Mouse (Mus musculus) kidney, adult 2 months (tissue): ENCODE measurements around the gene Fbxw2. TPM values are rescaled to one million over a fixed set of nuclear protein-coding genes. Genes with fewer than 3 reads are reported as not detected.
"Not testable (repeated sequence)": the region's sequence is repeated elsewhere in the genome, so short reads cannot be mapped to it uniquely, and the experiment has no call there.

Experiments
- DNase-seq: peaks from one replicate; pipeline ENCODE4 v3.0.0; 2021
- H3K27ac ChIP-seq: fragments of 200-500 bp; 2 replicates; pipeline ENCODE4 v1.5.1; 2012; ENCODE audit warnings: low read depth, low read length, control low read depth, inconsistent platforms; ENCODE audit not compliant: insufficient read depth
- H3K27me3 ChIP-seq: fragments of 200-500 bp; replicated peaks from 2 replicates; pipeline ENCODE4 v1.6.1; 2012; ENCODE audit warnings: mild to moderate bottlenecking, moderate library complexity, low read length, inconsistent platforms; ENCODE audit not compliant: control insufficient read depth, insufficient read depth
- H3K36me3 ChIP-seq: fragments of 200-500 bp; 2 replicates; pipeline ENCODE4 v1.6.1; 2012; ENCODE audit warnings: mild to moderate bottlenecking, moderate library complexity, low read length, inconsistent platforms; ENCODE audit not compliant: control insufficient read depth, insufficient read depth
- H3K4me1 ChIP-seq: fragments of 200-500 bp; 2 replicates; pipeline ENCODE4 v1.6.1; 2011; ENCODE audit warnings: low read length; ENCODE audit not compliant: control insufficient read depth, insufficient read depth
- H3K4me3 ChIP-seq: fragments of 200-500 bp; 2 replicates; pipeline ENCODE4 v1.5.1; 2011; ENCODE audit warnings: mild to moderate bottlenecking, low read depth, low read length, control low read depth; ENCODE audit not compliant: insufficient read depth
- CTCF ChIP-seq: fragments of 200-500 bp; conservative IDR thresholded peaks from 2 replicates; pipeline ENCODE4 v1.5.1; 2011; ENCODE audit warnings: low read depth, mild to moderate bottlenecking, control low read depth, low read length, moderate library complexity, mixed read lengths; ENCODE audit not compliant: insufficient read depth, insufficient read length
- POLR2A ChIP-seq: fragments of 200-500 bp; IDR thresholded peaks from one replicate; pipeline ENCODE4 v1.6.1; 2011; ENCODE audit warnings: low read depth, low read length, control low read depth
- WGBS: fragments of 180-500 bp; shearing (Covaris S2); methylation state at CpG from one replicate; pipeline ENCODE4 v1.1.7; 2018; 5-methylcytosine and 5-hydroxymethylcytosine counted together
- polyA plus RNA-seq: library from polyadenylated mRNA; depleted of rRNA; stranded (reverse); fragments of >200 nt; gene quantifications from 2 replicates; pipeline ENCODE4 v1.2.3, GENCODE M21; 2012

The Fbxw2 gene
- polyA plus RNA-seq, 1 experiment = 34.1 TPM

GRCm38 (mm10) chr2:34828026-34828425, 1.9 kb upstream of the Fbxw2 start:
- TF ChIP-seq POLR2A (no peak), CTCF (no peak)
- Histone ChIP-seq H3K27me3 (no peaks in the 10 kb centered on the region), H3K27ac (no peak overlapping the region), H3K4me3 (no peak overlapping the region), H3K4me1 (peaks cover 9% of the 10 kb centered on the region; the same call in 1 of the 2 replicates), H3K36me3 (no peaks in the 10 kb centered on the region)
- DNase-seq = no peak
- 86% methylated on average over 1 of the region's 1 CpGs for WGBS

GRCm38 (mm10) chr2:34827591-34827990, 1.5 kb upstream of the Fbxw2 start:
- no peak overlapping the region for H3K4me3 ChIP-seq
- DNase-seq = no peak
- no peak overlapping the region for H3K27ac ChIP-seq
- WGBS = 87% methylated on average over 4 of the region's 4 CpGs
- H3K4me1 ChIP-seq = peaks cover 9% of the 10 kb centered on the region; the same call in 1 of the 2 replicates
- H3K27me3 ChIP-seq = no peaks in the 10 kb centered on the region
- TF ChIP-seq CTCF (no peak), POLR2A (no peak)
- no peaks in the 10 kb centered on the region for H3K36me3 ChIP-seq

- Histone ChIP-seq H3K4me3 (peak overlapping the region; percentile 69), H3K27me3 (no peaks in the 10 kb centered on the region), H3K27ac (0 out of 2 replicates have a peak overlapping the region, but pooled peaks have one; percentile 2), H3K4me1 (peaks cover 9% of the 10 kb centered on the region; the same call in 1 of the 2 replicates), H3K36me3 (peaks cover 2% of the 10 kb centered on the region)
- 39% methylated on average over 20 of the region's 21 CpGs for WGBS
- no peak for DNase-seq
- TF ChIP-seq POLR2A (no peak), CTCF (no peak)
These were observed 535 bp upstream of the Fbxw2 start for GRCm38 (mm10) chr2:34826460-34827231.

- no peak for DNase-seq
- TF ChIP-seq CTCF (no peak), POLR2A (no peak)
These were observed 7.6 kb downstream of the Fbxw2 start for GRCm38 (mm10) chr2:34818492-34818891.

GRCm38 (mm10) chr2:34815893-34816292, 10.2 kb downstream of the Fbxw2 start:
- H3K4me1 ChIP-seq, DNase-seq, H3K4me3 ChIP-seq, H3K36me3 ChIP-seq, H3K27me3 ChIP-seq, H3K27ac ChIP-seq: not testable (repeated sequence)
- WGBS = 93% methylated on average over 2 of the region's 2 CpGs

More at GRCm38 (mm10) chr2:34818492-34818891, 7.6 kb downstream of the Fbxw2 start:
- H3K27me3 ChIP-seq = no peaks in the 10 kb centered on the region
- 96% methylated on average over 2 of the region's 2 CpGs for WGBS
- no peak overlapping the region for H3K27ac ChIP-seq
- H3K4me3 ChIP-seq = no peak overlapping the region
- H3K36me3 ChIP-seq = peaks cover 4% of the 10 kb centered on the region
- no peaks in the 10 kb centered on the region for H3K4me1 ChIP-seq

- TF ChIP-seq CTCF = no peak
- no peak for TF ChIP-seq POLR2A
- WGBS = 70% methylated on average over 7 of the region's 7 CpGs
- Histone ChIP-seq H3K4me3 (no peak overlapping the region), H3K4me1 (peaks cover 5% of the 10 kb centered on the region; the same call in 1 of the 2 replicates), H3K36me3 (peaks cover 5% of the 10 kb centered on the region), H3K27me3 (no peaks in the 10 kb centered on the region), H3K27ac (no peak overlapping the region)
- DNase-seq = no peak
These were observed 13.4 kb downstream of the Fbxw2 start for GRCm38 (mm10) chr2:34812706-34813105.

GRCm38 (mm10) chr2:34810775-34811174, 15.3 kb downstream of the Fbxw2 start:
- no peak for TF ChIP-seq CTCF
- TF ChIP-seq POLR2A = no peak
- DNase-seq = no peak
- Histone ChIP-seq H3K36me3 (peaks cover 8% of the 10 kb centered on the region), H3K4me3 (no peak overlapping the region), H3K27me3 (no peaks in the 10 kb centered on the region), H3K4me1 (peaks cover 13% of the 10 kb centered on the region), H3K27ac (no peak overlapping the region)
- 88% methylated on average over 3 of the region's 3 CpGs for WGBS
